Mouse (Mus musculus) v-Abl transformed pro-B cells (cell line): Measurements from ENCODE around the gene B3galnt1.
"Not testable (repeated sequence)": the region's sequence is repeated elsewhere in the genome, so short reads cannot be mapped to it uniquely, and the experiment has no call there.

ENCODE experiments used
- in situ Hi-C, 2 experiments: fragments of 400-800 bp; cut with MboI; formaldehyde crosslinking; loops; one replicate each; pipeline ENCODE4 v1.15.1; 2025; ENCODE audit not compliant: unreplicated experiment in 2 of 2

Gene B3galnt1

DNA sequence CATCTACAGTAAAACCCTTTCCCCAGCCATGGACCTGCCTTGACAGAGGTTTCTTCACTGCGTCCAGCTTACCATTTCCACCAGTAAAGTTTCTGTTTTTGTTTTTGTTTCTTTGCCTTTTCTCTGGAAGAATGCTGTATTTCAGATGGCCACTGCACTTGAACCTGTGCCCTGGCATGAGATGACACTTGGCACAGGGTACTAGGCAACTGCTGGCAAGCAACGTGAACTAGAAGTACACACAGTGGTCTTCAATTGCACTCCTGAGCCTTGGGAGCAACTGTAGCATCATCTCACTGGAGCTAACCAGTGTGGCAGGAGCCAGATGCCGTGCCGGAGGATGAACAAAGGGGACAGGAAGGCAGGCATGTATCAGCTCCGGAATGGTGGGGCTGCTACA is 26.2 kb downstream of the B3galnt1 start:
- in situ Hi-C loops = no loop called here

DNA sequence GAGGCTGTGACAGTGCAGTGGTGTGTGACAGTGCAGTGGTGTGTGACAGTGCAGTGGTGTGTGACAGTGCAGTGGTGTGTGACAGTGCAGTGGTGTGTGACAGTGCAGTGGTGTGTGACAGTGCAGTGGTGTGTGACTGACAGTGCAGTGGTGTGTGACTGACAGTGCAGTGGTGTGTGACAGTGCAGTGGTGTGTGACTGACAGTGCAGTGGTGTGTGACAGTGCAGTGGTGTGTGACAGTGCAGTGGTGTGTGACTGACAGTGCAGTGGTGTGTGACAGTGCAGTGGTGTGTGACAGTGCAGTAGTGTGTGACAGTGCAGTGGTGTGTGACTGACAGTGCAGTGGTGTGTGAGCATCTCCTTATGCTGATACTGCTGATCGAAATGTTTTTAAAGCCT is 33.2 kb downstream of the B3galnt1 start:
- in situ Hi-C loops = not testable (repeated sequence)

DNA sequence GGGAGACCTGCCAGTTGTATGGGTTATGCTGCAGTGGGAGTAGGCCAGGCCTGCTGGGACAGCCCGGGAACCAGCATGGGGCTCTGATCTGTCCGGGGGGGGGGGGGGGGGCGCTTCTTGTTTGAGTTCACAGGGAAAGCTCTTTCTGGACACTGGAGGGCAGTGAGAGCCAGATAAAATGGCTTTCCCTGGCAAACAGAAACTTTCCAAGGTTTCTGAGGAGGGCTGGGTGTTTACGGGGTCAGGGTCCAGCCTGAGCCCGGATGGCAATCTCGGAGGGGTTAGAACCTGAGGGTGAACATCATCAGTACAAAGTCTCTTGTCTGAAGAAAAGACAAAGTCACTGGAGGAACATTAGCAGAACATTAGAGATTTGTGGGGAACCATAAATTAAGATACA is 35.4 kb downstream of the B3galnt1 start:
- in situ Hi-C loops = no loop called here

DNA sequence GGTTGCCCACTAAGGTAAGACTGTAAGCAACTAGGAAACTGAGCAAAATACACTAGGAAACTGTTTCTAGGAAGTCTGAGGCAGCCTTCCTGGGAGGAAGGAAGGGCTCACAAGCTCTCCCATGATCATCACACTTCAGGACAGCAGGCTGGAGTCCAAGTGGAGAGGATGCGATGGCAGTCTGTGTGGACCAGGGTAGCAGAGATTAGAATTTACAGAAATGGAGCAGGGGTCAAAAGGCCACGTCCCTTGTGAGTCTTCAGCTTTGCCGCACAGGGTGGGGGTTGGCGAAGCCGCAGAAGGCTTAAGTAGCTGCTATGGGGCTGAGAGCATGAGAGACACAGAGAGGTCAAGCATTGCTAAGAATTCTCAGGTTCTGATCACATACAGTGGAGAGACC is 37.1 kb downstream of the B3galnt1 start:
- in situ Hi-C loops = no loop called here

DNA sequence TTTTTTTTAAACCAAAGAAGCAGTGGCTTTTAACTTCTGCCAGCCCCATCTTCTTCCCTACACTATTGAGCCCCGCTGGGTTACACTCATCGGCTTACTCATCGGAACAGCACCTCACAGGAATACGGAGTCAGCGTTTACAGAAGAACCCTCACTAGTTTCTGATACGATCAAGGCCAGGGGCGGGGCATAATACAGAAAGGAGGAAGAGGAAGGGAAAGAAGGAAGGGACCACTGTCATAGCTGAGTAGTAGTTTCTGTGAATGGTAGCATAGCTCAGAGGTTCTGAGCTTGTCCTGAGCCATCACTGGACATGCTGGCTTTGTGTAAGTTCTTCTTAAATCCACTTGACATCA is 38.8 kb downstream of the B3galnt1 start:
- in situ Hi-C loops = no loop called here

DNA sequence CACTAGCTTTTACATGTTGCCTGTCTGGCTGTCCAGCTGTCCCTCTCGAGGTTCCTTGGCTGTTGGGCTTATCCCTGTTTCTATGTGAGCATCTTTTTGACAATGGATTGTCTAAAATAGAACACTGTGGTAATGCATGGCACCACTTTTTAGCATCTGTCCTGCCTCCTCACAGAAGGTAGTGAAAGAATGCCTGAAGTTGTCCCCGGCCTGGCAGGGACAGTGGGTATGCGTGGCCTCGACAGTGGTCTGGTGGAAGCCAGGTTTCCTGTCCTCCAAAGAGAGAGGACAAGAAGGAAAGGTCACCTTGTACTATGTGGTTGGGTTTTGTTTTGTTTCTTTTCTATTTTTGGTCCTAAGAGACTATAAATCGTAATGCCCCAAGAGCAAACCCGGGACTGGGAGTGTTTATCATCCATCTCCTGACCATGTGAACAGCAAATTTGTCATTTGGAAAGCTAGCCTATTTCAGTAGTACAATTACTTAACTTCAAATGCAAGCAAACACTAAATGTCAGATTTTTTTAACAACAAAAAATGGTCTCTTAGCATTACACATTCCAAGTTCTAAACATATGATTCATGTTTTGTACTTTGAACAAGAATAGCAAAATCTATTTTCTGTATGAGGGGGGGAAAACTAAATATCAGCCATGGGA is 39.3 kb downstream of the B3galnt1 start:
- in situ Hi-C loops = no loop called here

DNA sequence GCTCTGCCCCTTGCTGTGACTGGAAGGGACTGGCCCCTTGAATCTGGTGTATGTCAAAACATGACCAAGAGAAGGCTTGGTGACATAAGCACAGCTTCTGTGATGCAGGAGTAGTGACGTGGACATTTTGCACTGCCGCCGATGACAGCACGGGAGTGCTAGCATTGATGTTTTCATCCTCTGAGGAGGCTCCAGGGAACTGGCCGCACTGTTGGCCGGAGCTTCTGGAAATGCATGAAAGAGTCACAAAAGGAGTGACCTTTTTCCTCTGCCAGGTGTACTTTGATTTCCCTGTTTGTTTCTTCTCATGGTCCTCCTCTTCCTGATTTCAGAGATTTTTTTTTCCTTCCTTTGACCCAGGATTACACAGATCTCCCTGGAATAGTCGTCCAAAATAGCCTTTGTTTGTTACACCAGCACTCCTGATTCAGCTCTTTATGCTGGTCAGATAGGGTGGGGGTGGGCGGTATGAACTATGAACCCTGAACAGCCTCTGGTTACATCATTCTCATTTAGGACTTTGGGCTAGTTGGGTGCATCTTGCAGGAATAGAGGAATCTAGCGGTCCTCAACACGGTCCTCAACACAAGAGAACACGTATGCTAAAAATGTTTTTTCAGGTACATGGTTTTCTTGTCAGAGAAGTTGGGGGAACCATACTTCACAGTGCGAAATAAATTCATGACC is 42.5 kb downstream of the B3galnt1 start:
- in situ Hi-C loops = no loop called here

DNA sequence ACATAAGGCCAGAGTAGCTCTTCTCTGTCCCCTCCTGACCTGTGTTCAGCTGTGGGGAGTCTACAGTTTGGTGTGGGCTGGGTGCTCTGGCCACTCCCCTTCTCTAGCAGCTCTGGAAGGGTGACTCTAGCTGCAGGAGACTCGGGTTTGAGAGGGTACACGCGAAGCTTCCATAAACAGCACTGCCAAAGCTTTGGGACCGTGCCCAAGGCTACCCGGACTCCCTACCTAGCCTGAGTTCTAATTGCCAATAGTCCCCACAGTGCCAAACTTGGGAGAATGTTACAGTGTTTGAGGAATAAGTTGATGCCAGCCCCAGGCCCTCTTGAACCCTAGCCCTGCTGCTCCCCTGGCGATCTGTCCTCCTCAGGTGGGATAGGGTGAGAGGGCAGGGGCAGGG is 43.2 kb downstream of the B3galnt1 start:
- in situ Hi-C loops = no loop called here

DNA sequence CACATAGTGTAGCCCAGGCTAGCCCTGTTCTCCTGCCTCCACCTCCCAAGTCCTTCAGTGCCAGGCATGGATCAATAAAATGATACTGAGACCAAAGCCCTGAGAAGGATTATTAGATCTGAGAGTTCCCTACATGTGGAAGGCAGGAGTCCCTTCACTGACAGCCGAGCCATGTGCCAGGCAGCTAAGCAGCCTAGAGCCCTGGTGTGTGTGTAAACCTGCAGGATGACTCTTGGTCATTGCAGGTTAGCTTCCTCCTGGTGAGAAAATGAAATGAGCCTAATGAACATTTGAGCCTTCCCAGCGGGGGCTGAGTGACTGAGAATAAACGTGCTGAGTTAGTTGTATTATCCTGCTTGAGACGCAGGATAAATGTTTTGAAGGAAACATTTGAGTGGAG is 49.2 kb downstream of the B3galnt1 start:
- in situ Hi-C loops = no loop called here

DNA sequence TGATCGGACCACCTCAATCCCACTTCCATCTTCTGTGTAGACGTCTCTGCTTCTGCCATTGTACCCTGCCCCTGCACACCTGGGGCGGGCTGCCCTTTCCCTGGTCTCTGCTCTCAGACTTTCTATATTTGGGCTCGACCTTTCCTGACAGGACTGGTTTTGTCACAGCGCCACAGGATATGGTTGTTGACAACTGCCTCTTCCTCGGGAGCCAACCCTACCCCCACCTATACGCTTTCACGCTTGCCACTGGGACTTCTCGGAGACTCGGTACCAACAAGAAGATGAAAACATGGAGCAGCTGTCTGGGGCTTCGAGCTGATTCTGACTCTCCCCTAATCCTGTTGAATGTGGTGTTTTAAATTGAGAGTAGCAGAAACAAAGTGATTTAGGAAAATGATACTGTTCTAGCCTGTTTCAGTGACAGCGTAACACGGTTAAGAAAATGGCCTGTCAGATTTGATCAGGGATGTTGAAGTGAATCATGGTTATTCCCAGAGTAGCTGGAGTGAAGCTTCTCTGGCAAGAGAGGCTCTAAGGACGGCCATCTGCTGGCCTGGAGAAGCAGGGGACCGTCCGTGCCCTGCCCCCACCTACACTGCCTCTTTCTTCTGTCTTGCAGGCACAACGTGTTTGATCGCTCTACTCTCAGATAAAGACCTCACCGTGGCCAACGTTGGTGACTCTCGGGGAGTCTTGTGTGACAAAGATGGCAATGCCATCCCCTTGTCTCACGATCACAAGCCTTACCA is 49.9 kb downstream of the B3galnt1 start:
- in situ Hi-C loops = no loop called here

DNA sequence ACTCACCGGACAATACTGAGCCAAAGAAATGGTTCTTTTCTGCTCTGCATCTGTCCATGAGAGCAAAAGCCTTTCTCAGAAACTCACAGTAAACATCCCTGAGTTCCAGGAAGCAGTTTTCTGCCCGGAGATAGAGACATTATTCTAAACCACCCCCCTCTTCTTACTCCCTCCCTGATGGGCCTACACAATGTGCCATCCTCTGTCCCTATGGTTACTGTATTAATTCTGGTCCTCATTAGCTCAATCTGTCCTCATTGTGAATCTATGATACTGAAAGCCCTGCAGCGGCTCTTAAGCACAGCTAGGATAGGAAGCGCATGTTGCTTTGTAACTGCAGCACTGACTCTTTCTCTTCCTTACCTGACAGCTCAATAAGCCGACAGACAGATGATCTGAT is 53.7 kb downstream of the B3galnt1 start:
- in situ Hi-C loops = no loop called here

DNA sequence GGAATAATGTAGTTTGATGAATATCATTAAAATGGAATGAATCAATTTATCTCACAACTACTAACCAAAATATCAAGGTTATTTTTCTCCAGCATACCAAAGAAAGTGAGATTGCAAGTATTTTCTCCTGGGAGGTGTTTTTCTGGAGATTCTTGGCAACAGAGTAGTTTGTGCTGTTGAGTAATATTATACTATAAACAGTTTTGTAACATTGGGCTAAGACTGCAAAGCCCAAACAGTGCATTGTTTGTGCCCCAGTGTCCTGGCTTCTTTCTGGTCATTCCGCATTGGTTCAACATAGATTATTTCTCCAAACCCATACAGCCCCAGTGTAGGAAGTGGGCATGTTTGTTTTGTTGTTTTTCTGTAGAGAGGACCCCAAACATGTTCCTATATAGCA is 55.0 kb downstream of the B3galnt1 start:
- in situ Hi-C loops = no loop called here

DNA sequence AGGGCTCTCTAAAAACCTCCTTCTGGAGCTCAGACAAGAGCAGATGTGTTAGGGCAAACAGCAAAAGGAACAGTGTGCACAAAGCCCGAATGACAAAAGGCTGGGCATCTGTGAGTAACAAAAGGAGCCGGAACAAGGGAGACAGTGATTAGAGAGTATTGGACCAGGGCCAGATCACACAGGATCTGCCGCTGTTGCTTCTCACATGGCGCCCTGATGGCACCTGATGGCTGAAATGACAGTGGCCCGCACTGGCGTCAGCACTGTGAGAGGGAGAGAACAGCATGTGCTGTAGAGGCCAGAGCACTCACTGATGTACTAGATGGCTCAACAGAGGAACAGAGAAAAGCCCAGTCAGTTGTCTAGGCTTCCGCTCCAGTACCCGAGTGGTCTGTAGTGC is 55.8 kb downstream of the B3galnt1 start:
- in situ Hi-C loops = no loop called here

DNA sequence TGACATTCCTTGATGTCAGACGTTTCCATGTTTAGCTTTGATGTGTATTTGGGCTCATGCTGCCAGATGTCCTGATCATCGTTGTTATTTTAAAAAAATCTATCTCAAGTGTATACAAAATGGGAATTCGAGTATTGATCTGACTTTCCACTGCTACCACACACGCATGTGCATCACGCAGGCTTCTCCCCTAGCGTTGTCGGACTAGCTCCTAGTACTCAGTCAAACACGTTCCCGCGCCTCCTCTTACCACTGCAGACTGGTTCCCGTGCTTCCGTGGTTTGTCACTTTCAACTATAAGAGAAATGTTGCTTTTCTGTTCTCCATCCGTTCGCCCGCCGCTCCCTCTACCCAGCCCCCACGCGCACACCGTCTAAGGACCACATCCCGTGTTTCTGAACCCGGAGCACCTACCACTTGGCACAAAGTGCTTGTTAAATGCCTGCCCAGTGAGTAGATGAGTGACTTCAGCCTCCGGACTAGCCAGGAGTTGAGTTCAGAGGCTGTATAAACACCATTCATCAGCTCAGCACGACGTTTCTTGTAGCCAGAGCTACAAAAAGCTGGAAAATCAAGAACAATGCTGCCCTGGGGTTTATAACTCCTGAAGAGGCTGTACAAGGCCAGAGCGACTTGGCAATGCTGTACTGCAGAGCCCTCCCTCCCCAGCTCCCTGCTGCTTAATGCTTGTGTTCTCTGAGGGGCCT is 62.7 kb downstream of the B3galnt1 start:
- in situ Hi-C loops = no loop called here

DNA sequence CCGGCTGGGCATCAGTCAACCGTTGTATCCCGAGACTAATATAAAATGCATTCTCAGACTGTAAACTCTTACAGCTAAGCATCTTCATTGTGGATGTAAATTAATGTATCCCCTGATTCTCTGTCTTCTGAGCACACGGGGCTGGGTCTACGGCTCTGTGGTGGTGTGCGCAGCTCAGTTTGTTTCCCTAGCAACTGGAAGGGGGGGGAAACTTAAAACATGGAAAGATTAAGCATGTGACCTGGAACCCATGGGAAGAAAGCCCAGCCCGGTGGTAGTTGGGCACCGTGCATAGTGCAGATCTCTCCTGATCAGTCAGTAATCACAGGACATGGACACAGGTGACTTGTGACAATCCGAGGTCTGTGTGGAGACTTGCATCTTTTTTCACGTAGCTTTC is 63.3 kb downstream of the B3galnt1 start:
- in situ Hi-C loops = no loop called here

DNA sequence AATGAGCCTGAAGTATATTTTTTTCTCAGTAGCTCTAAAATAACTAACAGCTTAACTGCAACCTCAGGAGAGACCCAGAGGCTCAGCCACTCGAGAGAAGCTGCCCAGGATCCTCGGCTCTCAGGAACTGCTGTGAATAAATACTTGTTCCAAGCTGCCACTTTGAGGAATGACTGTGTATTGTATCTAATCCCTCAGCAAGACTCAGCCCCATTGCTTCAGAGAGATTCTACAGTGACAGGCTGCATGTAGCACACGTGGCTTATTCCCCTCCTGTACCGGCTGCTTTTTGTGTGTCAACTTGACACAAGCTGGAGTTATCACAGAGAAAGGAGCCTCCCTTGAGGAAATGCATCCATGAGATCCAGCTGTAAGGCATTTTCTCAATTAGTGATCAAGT is 66.1 kb downstream of the B3galnt1 start:
- in situ Hi-C loops = no loop called here

DNA sequence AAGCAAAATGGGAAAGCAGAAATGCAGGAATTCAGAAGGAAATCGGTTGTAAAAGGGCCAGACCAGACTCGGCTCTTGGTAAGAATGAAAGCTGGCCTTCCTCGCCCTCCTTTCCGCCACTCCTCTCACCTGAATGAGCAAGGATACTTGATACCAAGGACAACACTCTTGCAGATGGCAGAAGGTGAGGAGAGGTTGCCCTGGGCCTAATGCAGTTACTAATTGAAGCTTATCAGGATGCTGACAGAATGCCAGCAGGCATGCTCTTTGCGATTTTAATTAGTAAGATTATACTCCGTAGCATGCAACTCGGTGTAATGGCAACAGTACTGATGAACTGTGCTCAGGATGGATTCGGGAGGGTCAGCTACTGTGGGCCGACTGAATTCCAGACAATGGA is 67.2 kb downstream of the B3galnt1 start:
- in situ Hi-C loops = no loop called here

DNA sequence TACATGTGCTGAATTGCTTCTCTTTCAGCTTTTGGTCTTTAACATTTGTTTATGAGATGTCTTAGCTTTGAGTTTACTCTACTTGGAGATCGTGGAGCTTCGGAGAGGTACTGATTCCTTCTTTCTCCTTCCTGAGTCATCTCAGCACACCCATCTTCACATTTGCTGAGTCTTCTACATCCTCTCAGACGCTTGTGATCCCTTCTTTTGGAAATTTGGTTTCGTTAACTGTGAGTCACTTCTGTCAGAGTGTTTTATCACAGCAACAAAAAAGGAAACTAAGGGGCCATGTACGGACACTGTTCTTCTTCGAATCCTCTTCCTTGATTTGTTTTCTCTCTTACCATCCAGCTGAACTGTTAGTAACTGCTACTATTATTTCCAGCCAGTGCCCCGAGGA is 69.2 kb downstream of the B3galnt1 start:
- in situ Hi-C loops = no loop called here

DNA sequence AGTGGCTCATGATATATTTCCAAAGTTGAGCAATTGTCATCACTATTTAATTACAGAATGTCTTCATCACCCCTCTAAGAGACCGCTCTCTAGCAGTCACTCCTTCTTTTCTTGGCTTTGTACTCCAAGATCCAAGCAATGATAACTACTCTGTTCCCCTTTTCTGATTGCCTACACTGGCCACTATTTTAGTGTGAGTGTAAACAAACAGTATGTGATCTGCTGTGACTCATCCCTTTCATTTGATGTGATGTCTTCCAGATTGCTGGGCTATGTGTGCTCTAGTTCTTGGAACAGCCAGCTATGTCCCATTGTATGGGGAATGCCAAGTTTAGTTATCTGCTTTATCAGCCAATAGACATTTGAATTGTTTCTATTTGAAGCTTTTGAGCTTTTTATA is 71.4 kb downstream of the B3galnt1 start:
- in situ Hi-C loops = no loop called here

DNA sequence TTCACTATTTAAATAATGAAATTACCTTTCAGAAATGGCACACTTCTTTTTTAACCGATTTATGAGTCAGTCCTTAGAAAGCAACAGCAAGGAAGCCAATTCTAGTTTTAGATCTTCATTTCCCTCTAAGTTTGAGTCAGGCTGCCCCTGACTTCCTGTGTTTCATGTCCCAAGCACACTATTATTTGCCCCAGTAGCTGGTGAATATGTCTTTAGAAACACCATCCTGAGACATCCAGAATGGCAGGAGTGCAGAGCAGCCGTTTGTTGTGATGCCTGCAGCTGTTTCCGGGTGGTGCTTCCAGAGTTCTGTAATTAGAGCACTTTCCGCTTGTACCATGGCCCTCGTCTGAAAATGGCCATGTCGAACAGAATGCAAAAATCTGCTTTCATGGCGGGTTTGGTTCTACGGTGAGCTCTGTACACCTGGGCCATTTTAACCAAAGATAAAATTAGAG is 73.7 kb downstream of the B3galnt1 start:
- in situ Hi-C loops = no loop called here

DNA sequence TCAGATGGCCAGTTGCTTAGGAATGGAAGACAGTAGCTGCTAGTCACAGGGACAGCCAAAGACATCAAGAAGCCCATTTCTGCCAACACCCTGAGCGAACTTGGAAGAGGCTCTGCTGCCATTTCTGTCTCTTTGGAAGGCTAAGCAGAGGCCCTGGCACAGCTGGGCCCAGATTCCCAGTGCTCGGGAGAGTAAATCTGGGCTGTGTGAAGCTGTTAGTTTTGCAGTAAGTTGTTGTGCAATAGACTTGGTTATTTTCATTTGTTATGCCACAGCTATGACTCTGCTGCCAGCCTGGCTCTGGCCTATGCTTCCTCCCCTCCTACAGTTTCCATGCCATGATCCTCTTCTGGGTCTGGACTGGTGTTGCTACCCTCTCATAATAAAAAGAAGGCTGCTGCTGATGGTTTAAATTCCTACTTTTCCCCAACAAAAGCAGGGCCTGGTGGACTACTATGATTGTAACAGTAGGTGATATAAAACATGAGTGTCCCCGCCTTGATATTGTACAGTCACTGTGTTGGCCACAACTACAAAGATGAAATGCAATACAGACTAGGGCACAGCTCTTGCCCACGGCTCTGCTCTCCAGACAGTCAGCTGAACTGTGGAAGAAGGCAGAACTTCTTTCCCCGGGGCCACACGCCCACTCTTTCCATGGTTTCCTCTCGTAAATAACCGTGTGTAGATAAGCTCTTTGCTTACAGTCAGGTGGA is 74.2 kb downstream of the B3galnt1 start:
- in situ Hi-C loops = no loop called here
